Mouse (Mus musculus) embryo, embryonic 10.5 days (tissue): ENCODE measurements around the gene Clasrp.
A peak's percentile ranks its signal among the peaks of the same experiment; 100 is the strongest.

Source experiments
- DNase-seq: peaks from one replicate; pipeline ENCODE4 v3.0.0-alpha.2; 2015; ENCODE audit warnings: low spot score

Gene Clasrp

DNA sequence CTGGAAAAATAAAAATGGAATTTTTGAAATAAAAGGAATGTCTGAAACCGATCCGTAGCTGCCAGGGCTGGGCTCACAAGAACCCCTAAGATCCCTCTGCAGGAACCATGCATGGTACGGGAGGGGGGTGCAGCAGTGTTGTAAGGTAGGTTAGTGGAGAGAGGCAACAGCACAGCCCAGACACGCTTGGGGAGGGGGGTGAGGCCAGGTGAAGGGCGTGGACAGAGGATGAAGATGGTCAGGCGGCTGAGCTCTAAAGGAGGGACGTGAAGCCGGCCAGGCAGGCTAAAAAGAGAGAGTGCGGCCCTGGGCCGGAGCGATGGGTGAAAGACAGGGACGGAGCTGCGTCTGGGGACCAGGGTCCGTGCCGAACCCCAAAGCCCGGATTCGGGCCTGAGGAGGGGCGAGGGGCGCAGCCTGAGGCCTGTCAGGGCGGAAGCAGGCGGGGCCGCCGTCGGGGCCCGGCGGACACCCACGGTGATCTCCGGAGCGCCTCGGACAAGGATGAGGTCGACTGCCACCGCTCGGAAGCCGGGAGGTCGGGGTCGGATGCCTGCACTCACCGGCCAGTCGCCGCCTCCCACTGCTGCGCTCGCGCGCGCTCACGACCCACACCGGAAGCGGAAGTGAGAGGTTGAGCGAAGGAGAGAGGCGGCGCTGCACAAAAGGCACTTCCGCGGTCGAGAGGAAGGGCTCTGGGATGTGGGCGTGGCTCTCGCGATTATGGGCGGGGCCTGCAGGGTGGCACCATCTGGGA is at the start of gene Clasrp:
Gene Clasrp (minus strand): TSS at position 638 of the 757 bp plus-strand sequence.
- peak; percentile 98 for DNase-seq

DNA sequence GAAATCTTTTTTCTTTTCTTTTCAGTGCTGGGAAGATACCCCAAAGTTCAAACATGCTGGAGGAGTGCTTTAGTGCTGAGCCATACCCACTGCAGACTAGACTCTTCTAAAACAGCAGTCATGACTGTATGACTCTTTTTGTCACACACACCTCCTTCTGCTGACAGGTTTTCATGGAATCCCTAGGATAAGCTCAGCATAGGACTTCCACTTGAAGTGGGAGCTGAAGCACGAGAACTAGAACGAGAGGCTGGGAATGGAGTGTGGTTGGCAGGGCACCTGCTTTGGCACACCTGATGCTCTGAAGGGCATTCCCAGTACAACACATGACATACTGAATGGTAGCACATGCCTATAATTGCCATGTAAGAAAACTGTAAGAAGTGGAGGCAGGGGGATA is 48.3 kb upstream of the Clasrp start:
- no peak for DNase-seq

GRCm38 (mm10) chr7:19651063-19651786 is 46.9 kb upstream of the Clasrp start:
- no peak for DNase-seq

DNA sequence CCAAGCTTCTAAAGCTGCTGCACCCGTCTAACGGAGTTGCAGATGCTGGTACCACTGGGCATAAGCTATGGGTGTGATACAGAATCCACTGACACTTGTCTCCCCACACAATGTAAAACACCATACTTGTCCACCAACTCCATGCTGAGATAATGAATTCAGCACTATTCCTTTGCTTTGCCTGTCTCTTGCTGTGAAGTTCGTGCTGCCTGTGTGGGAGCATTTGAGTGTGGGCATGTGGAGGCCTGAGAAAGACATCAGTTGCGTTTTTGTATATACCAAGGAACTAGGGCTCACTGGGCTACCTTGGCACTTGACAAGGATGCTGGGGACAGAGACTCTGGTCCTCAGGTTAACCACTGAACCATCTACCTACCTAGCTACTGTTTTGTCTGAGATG is 36.9 kb upstream of the Clasrp start:
- DNase-seq = no peak

DNA sequence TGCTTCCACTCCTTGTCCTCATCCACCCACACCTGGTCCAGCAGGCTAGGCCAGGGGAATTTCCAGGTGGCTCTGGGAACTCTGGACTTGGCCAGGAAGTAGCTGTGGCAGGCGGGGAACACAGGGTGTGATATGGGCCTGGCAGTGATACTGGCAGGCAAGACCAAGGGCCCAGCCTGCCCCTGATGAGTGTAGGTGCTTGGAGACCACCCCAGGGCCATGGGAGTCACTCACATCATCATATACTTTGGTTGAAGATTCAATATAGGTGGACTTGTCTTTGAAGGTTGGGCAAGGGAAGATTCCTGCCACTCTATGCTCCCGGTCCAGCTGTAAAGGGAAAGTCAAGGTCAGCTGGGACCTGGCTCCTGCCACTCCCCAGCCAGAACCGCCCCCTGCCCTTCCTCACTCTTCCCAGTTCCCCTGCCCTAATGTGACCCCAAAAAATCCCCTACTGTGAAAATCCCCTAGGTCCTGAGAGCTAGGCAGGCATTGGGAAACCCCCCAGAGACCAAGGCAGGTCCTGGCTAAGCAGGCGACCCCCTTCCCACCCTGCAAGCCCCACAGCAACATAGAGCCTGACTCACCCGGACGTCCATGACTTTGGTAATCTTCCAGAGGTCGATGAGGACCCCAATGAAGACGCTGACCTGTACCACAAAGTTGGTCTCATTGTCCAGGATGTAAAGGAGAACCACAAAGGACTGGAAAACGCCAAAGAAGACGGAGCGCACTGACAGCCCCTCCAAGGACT is 31.0 kb upstream of the Clasrp start:
- no peak for DNase-seq

DNA sequence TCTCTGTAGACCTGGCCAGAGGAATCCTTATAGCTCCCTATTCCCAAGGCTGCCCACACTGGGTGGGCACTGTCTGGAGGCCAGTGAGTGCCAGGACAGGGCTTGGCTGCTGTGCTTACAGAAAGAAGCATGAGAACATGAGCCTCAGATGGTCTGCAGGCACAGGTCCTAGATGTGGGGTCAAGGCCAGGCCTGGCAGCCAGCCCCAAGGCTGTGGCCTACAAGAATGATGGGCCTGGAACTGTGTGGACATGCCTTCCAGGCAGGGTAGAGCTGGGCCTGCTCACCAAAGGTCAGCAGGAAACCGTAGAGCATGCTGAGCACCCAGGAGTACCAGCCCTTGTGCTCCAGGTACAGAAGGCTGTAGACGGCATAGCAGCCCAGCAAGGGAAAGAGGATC is 30.3 kb upstream of the Clasrp start:
- DNase-seq = no peak

- no peak for DNase-seq
Measured at GRCm38 (mm10) chr7:19633855-19634254, 29.6 kb upstream of the Clasrp start.

- DNase-seq = no peak
Measured at GRCm38 (mm10) chr7:19633197-19633596, 28.9 kb upstream of the Clasrp start.

DNA sequence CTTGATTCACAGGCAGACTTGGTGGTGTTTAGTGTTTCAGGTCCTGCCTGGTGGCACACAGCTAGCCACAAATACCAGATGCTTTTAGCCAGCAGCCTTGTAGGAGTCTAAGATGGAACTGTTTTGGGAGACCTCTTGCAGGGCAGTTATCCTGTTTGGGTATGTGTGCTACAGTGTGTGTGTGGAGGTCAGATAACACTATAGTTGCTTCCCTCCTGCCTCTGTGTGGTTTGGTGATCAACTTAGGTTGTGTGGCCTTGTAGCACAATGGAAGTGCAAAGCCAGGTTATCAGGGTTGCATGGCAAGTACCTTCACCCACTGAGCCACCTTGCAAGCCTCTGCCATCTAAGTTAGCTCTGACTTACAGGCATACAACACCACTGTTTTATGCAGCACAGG is 28.4 kb upstream of the Clasrp start:
- DNase-seq = no peak

DNA sequence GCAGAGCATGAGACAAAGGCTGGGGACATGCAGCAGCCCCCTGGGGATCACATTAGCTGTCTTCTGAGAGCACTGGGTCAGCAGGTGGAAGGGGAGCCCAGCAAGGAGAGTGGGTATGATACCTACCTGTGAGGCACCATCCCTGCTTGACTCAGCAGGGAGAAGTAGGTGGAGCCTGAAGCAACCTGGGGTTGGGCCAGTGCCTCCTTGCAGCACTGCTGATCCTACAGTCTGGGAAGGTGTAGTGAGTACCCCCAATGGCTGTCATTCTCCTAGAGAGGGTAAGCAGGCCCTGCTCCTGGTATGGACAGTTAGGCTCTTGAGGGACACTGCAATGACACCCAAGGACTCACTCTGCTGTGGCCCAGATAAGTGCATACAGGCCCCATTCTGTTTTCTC is 28.0 kb upstream of the Clasrp start:
- no peak for DNase-seq

GRCm38 (mm10) chr7:19629361-19629734 is 25.1 kb upstream of the Clasrp start, which contains the start of gene Relb:
Gene Relb, minus strand, starts transcription at chr7:19629438.
- DNase-seq = peak; percentile 93

DNA sequence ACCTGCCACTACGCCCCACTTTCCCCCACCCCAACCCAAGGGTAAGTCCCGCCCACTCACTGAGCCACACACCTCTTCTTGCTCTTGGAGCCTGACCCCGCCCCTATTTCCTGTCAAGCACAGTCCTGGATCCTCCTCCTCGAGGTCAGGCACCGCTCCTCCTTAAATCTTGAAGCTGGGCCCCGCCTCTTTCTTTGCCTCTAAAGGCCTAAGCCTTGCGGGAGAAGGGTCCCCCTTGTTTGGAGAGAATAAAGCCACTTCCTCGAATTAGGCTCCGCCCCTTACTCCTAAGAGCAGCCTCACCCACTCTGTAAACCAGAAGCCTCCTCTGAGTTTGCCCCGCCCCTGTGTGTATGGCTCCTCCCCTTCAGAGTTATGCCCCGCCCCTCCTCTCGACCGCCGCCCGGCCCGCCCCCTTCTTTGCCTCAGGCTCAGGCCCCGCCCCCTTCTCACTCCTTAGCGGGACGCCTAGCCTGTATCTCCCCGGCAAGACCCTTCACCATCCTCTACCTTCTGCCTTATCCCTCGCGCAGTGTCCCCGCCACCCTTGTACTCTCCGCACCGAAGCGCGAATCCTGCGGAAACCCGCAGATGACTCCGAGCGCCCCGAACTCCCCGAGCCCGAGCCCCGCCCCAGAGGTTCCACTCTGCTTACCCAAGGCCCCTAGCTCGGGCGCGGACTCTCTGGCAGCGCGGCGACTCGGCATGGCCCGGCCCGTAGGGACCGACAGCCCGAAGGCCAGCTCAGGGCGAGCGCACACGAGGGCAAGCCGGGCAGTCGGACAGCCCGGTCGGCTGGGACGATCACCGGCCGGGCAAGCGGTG is 24.5 kb upstream of the Clasrp start:
- DNase-seq = peak; percentile 95

DNA sequence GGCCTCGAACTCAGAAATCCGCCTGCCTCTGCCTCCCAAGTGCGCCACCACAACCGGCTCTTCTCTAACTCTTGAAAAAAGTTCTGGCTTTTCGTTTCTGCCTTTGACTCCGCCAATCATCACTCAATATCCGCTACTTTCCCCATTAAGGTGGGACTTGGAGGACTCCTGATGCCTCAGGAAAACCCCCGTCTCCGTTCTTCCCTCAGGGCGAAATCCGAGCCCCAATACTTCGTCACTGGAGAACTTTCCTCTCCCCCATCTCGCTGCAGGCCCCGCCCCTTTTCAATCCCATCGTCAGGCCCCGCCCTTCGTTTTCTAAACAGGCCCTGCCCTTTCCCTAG is 23.9 kb upstream of the Clasrp start:
- DNase-seq = no peak

DNA sequence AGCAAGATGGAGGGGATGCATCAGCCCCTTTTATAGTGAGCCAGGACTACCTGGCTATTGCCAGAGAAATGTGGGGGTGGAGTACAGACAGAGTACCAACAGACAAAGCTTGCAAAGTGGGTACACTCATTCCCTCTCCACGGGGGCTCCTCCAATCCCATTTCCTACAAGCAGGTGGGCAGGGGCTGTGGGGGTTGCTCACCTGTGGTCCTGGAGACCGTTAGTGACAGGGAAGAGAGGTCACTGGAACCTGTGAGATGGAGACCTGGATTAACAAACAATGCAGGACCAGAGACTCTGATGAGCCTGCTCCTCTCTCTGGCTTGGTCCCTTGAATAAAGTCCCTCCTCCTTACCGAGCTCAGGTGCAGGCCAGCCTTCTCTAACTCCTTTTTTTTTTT is 23.4 kb upstream of the Clasrp start:
- DNase-seq = no peak

DNA sequence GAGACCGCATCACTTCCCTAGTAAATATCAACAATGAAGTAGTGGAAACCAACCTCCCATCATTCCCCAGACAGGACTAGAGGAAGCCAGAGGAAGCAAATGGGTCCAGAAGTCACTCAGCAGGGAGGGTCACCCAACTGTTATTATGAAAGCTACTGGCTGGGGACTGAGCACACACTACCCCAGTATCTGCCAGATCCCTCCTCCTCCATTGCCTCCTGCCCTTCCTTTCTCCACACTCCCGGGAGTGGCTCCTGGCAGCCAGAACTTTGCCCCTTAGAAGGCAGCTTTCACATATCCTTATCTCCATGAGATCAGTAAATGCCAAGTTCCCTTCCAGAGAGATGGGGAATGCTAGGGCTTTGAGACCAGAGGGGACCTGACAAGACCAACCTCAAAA is 19.1 kb upstream of the Clasrp start:
- no peak for DNase-seq

DNA sequence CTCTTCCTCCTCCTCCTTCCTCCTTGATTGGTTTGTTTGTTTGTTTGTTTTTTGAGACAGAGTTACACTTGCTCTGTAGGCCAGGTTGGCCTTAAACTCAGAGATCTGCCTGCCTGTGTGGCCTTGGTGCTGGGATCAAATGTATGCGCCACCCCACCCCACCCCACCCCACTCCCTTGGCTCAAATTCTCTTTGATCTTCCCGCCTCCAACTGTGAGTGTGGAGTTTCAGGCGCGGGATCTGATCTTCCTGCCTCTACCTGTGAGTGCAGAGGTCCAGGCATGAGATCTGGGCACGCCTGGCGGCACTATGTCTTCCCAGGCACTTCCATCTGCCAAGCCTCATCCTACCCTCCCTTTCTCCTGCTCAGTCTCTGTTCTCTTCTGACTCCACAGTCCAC is 18.0 kb upstream of the Clasrp start:
- no peak for DNase-seq

GRCm38 (mm10) chr7:19620811-19621210 is 16.5 kb upstream of the Clasrp start:
- no peak for DNase-seq

DNA sequence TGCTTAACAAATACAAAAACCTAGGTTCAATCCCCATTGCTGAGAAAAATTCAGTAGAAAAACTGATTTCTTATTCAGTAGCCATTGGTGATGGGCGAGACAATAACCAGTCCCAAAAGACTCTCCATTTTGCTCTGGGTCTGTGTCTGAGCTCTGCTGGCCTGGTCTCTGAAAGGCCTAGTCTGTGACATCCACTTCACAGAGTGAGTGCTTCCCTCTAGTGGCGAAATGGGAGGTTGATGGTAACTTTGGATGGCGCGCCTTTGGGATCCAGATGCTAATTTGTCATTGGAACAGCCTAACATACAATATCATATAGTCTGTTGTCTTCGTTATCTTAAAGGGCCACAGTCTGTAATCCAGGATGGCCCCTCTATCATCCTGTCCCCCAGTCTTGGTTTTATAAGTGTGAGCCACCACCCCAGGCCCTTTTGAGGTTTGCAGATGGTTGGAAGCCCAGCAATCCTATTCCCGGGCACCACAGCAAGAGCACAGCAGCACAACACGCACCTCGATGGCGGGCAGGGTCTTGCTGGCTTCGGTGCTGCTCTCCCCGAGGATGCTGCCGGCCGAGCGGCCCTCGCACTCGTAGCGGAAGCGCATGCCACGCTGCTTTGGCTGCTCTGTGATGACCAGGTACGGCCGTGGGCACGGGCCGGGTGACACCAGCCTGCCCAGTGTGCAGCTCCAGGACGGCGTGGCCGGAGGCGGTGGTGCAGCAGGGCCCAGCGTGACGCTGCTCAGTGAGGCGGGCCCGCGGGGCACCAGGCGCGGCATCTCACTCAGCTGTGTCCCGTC is 14.9 kb upstream of the Clasrp start:
- peak; percentile 96 for DNase-seq

DNA sequence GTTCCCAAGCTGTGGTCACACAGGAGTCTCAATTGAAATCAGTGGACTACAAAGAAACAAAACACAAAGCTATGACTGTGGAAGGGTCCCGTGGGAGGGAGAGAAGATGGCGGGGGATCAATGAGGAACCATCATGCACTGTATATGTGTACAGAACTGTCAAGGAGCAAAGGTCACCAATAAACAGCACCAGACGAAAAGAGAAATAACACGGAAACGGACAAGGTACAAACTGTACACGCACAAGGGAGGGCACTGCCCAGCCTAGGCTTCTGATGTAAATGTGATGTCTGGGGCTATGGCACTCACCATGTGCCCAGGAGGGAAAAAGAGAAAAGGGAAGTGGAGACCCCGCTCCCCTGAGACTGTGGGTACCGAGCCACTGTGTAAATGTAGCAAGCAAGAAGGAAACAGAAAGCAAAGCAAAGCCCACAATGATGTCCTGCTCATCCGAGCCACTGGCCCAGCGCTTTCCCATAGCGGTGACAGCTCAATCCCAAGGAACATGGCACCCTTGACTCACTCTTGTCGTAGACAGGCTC is 10.8 kb upstream of the Clasrp start:
- no peak for DNase-seq

GRCm38 (mm10) chr7:19610969-19611368 is 6.7 kb upstream of the Clasrp start:
- no peak for DNase-seq
